Mouse (Mus musculus): ENCODE measurements at regions not wholly inside any gene's neighbourhood (a gene's known extent, or its start where the extent isn't known, plus 50 kb on each side); places are given as distances from the start of the nearest gene placed in this dataset.

DNA sequence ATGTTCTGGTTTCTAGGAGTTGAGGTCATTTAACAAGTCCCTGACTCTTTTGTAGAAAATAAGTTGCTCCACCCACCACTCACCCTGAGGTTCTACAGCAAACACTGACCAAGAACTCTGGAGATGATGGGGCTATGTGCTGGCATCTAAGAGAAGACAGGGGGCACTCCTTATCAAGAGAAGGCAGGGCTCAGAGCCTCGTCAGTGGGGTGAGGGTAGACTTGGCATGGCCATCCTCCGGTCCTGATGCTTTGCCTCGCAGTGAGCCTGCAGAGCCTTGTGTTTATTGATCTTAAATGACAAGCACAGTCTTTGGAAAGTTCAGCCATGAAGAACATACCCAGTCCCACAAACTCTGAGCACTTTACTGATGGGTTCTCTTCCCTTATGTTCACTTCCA lies 370.1 kb upstream of the 3110018I06Rik start:
- TF ChIP-seq CTCF (IDR thresholded peaks at IDR 0.05 in 2 of 3, conservative IDR thresholded peaks at IDR 0.05 in 1 of 3; ENCODE audit: control insufficient read depth in 1 of 3, insufficient read depth in 1 of 3, low read depth in 2 of 3, low read length in 3 of 3, poor library complexity in 1 of 3, severe bottlenecking in 1 of 3) (no peak), TBP (IDR thresholded peaks at IDR 0.05; ENCODE audit: low read depth, low read length) (no peak), ZC3H11A (IDR thresholded peaks at IDR 0.05; ENCODE audit: low read depth, low read length) (no peak), ZMIZ1 (IDR thresholded peaks at IDR 0.05; ENCODE audit: low read depth, low read length) (no peak), MAFK (IDR thresholded peaks at IDR 0.05; ENCODE audit: borderline replicate concordance, low read depth, low read length) (no peak), RCOR1 (IDR thresholded peaks at IDR 0.05; ENCODE audit: low read depth, low read length) (no peak), NELFE (IDR thresholded peaks at IDR 0.05; ENCODE audit: low read depth, low read length) (no peak), POLR2A (IDR thresholded peaks at IDR 0.05; ENCODE audit: control insufficient read depth in 1 of 2, insufficient read depth in 1 of 2, low read depth in 1 of 2, low read length in 2 of 2, poor library complexity in 1 of 2) (no peak), EP300 (IDR thresholded peaks at IDR 0.05; ENCODE audit: low read depth in 1 of 2, low read length in 2 of 2) (no peak), CHD2 (IDR thresholded peaks at IDR 0.05; ENCODE audit: low read length) (no peak), HCFC1 (IDR thresholded peaks at IDR 0.05; ENCODE audit: low read depth, low read length) (no peak)
